Mouse (Mus musculus): Measurements from ENCODE around the gene Cenpt.

The Cenpt gene

DNA sequence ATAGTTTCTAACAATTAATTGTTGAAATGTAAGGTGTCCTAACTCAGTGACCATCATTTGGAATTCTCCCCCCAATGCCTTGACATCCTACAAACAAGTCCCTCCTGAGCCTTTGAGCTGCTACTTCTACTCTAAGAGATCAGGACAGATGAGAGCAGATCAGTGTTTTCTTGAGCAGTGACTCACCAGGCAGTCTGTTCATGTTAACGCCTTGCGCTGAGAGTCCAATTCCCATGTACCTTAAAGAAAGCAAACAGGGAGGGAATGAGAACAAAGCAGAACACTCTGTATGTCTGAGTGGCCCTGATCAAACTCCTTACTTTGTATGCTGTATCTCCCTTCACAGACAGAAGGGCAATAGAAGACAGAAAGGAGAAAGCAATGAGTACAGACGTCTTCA lies 47.7 kb downstream of the Cenpt start:
- no peak for DNase-seq (ENCODE audit: low spot score in 2 of 2)

DNA sequence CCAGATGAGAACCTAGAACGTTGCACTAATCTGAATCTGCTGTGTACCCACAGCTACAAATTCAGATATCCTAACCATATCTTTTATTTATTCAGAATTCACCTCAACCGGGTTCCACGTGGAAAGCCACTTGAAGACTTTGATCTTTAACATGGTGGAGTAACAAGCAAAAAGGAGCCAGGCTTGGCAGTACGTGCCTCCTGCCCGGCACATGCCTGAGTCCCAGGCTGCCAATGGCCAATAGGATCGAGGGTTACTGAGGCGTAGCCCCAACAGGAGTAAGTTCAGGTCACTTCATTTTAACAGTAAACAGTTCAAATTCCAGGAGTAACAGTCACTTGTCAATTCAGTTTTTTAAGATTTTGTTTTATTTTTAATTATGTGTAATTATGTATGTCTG lies 48.3 kb downstream of the Cenpt start:
- no peak for DNase-seq (ENCODE audit: low spot score in 2 of 2)

DNA sequence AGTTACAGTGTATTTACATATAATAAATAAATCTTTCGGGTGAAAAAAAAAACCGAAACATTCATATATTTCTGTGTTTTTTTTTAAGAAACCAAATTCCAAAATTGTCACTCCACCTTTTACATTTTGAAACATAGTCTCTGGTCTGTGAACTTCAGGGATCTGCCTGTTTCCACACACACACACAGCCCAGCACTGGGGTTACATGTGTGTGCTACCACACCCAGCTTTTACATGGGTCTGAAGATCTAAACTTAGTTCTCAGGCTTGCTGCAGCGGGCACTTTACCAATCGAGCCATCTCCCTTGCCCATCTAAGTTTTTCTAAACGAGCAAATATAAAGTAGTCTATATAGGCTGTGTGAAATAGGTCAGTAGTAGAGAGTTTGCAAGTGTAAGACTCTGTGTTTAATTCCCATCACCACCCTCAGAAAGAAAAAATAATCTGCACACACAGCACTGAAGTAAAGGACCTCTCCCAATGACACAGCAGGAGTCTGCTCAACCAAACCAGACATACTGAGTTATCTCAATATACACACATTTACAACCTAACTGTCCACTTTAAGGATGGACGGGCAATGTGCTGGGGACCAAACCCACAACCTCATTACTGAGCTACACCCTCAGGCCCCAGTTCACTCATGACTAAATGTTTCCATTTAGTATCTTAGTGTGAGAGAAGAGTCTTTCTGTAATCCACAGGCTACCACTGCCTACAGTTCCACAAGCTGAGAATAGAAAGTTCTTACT lies 51.7 kb downstream of the Cenpt start:
- no peak for DNase-seq (ENCODE audit: low spot score in 2 of 2)

DNA sequence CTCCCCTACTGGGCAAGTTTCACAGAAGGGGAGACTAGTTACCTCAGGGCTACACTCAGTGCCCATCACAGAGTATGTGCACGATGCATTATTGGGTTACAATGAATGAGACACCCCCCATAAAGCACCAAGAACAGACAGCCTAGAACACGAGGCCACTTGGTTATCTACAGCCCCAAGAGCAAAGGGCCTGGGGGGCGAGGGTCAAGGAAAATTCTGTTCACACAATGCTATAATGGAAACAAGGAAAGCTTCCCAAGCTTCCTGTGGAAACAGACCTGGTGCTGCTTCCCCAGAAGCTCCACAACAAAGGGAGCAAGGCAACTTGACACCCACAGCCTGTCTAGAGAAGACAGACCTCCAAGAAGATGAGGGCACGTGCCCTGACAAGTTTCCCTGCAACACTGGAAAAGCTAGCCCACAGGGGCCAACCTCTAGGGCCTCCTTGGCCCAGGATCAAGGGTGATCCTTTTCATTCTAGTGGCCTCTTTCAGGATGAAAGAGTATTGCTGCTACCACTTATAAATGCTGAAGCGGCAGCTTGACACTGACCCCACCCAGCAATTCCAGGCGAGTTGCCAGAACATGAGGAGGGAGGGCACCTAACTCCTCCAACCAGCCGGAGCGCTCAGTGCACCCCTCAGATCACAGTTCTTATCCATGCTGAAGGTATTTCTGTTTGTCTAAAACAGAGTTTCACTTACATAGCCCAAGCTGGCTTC lies 53.8 kb downstream of the Cenpt start:
- DNase-seq (ENCODE audit: low spot score in 2 of 2): peak; percentile 63 to 83

DNA sequence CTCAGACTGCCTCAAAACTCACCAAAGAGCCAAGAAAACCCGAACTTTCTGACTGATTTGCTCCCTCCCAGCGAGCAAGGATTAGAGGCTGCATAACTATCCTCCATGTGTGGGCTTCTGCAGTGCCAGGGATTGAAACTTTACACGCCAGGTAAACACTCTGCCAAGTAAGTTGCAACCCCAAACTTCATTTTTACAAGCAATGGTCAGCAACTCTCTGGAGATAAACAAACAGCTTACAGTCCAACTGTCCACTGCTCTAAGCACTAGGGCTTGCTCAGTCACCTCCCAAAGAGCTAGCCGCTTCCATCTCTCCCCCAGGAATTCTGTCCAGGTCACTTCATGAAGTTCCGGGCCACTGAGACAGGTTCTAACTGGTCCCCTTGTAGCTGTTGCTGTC lies 54.7 kb downstream of the Cenpt start:
- no peak for DNase-seq (ENCODE audit: low spot score in 2 of 2)

DNA sequence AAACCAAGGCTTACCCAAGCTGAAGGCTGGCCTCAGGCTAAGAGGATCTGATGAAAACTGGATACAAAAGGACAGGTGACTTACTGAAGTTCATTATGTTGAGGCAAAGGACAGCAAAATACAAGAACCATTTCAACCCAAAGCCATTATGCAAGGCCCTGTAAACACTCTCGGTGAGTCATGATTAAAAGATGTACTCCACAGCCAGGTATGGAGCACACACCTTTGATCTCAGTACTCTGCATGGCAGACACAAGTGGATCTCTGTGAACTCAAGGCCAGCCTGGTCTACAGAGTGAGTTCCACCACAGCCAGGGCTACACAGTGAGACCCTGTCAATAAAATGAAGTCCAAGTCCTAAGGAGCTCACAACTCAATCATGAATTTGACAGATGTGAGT lies 57.3 kb downstream of the Cenpt start:
- no peak for DNase-seq (ENCODE audit: low spot score in 2 of 2)
